Mouse (Mus musculus) hematopoietic multipotent progenitor cell, adult 10-12 weeks (in vitro differentiated cells): Measurements from ENCODE around the gene Gm8773. TPM values are rescaled to one million over a fixed set of nuclear protein-coding genes. Genes with fewer than 3 reads are reported as not detected.

ENCODE experiments used
- polyA plus RNA-seq: library from polyadenylated mRNA; stranded (reverse); fragments of >175 nt; gene quantifications from 2 replicates; pipeline ENCODE4 v1.2.3, GENCODE M21; 2012; ENCODE audit warnings: low replicate concordance

Gene Gm8773
- polyA plus RNA-seq = not detected in 2 replicates

GRCm38 (mm10) chr5:5573749-5574317 lies at the start of gene Gm8773:
Gene Gm8773 (plus strand): TSS chr5:5573799.

GRCm38 (mm10) chr5:5559079-5559740 lies 14.4 kb upstream of the Gm8773 start, which contains the start of gene Gtpbp10:
Gene Gtpbp10 (minus strand): TSS chr5:5559538.

Other genes with a start within 250 kb of the Gm8773 start
- 0.89 and 1.1 TPM in 2 replicates for gene Cdk14, start 153.5 kb upstream of the Gm8773 start, polyA plus RNA-seq
- gene 1700015F17Rik, start 94.7 kb upstream of the Gm8773 start, polyA plus RNA-seq = not detected in 2 replicates
- gene Cldn12, start 58.8 kb upstream of the Gm8773 start, polyA plus RNA-seq = 0.66 and 3.9 TPM in 2 replicates
- 0.12 and 0.71 TPM in 2 replicates for gene Gtpbp10, start 14.3 kb upstream of the Gm8773 start, polyA plus RNA-seq
- not detected in 2 replicates for gene Cfap69, start 90.4 kb downstream of the Gm8773 start, polyA plus RNA-seq
- gene Steap2, start 120.8 kb downstream of the Gm8773 start, polyA plus RNA-seq = 0.01 TPM in 1 of 2 replicates, not detected in the other
- gene Steap1, start 175.5 kb downstream of the Gm8773 start, polyA plus RNA-seq = not detected in 2 replicates